Mouse (Mus musculus) hindbrain, embryonic 14.5 days (tissue): ENCODE results near the gene Sema7a. TPM values are rescaled to one million over a fixed set of nuclear protein-coding genes. Genes with fewer than 3 reads are reported as not detected.

Experiments
- ATAC-seq: fragments of 200-750 bp; cut with Nextera tagmentation; 2 replicates; pipeline ENCODE4 v1.8.0; 2017; ENCODE audit warnings: moderate number of reproducible peaks, mild to moderate bottlenecking, moderate TSS enrichment, moderate library complexity; ENCODE audit not compliant: low FRiP score
- DNase-seq: peaks from one replicate; pipeline ENCODE4 v3.0.0-alpha.2; 2015; ENCODE audit warnings: low spot score
- H3K27ac ChIP-seq: fragments of 300-500 bp; sonication (generic); 2 replicates; pipeline ENCODE4 v1.5.1; 2014; ENCODE audit warnings: mild to moderate bottlenecking, moderate library complexity
- H3K27me3 ChIP-seq: fragments of 300-500 bp; sonication (generic); 2 replicates; pipeline ENCODE4 v1.6.1; 2014; ENCODE audit warnings: mild to moderate bottlenecking, low read length, mixed read lengths; ENCODE audit not compliant: control insufficient read depth, insufficient read depth
- H3K36me3 ChIP-seq: fragments of 300-500 bp; sonication (generic); replicated peaks from 2 replicates; pipeline ENCODE4 v1.6.1; 2014; ENCODE audit not compliant: control insufficient read depth, insufficient read depth
- H3K4me1 ChIP-seq: fragments of 300-500 bp; sonication (generic); replicated peaks from 2 replicates; pipeline ENCODE4 v1.6.1; 2014; ENCODE audit warnings: antibody characterized with exemption, low read length, mixed read lengths; ENCODE audit not compliant: control insufficient read depth, insufficient read depth
- H3K4me2 ChIP-seq: fragments of 300-500 bp; sonication (generic); replicated peaks from 2 replicates; pipeline ENCODE4 v1.6.1; 2014; ENCODE audit warnings: mild to moderate bottlenecking, moderate library complexity
- H3K4me3 ChIP-seq: fragments of 300-500 bp; sonication (generic); replicated peaks from 2 replicates; pipeline ENCODE4 v1.5.1; 2014; ENCODE audit warnings: mild to moderate bottlenecking, low read length
- H3K9ac ChIP-seq: fragments of 300-500 bp; sonication (generic); 2 replicates; pipeline ENCODE4 v1.6.1; 2014
- H3K9me3 ChIP-seq: fragments of 300-500 bp; sonication (generic); 2 replicates; pipeline ENCODE4 v1.6.1; 2016; ENCODE audit warnings: low read length; ENCODE audit not compliant: control insufficient read depth
- WGBS: fragments of 180-500 bp; shearing (Covaris S2); extraction: QIAGEN DNeasy Blood & Tissue Kit; methylation state at CpG from one replicate; pipeline ENCODE4 v1.1.7; 2014; 5-methylcytosine and 5-hydroxymethylcytosine counted together
- polyA plus RNA-seq: library from polyadenylated mRNA; unstranded; fragments of >200 nt; fragmentation: Nextera tagmentation; extraction: Ambion mirVana; gene quantifications from 2 replicates; pipeline ENCODE4 v1.2.1, GENCODE M21; 2014

Sema7a gene
- polyA plus RNA-seq, 1 experiment from 2014 or later, result 6.3 TPM

- H3K27ac ChIP-seq, result no peak overlapping the region
- no peak for ATAC-seq
- peaks cover 11% of the 10 kb centered on the region; the same call in 1 of the 2 replicates for H3K4me1 ChIP-seq
- no peaks in the 10 kb centered on the region for H3K27me3 ChIP-seq
- DNase-seq, result peak; percentile 84
- no peaks in the 10 kb centered on the region for H3K9me3 ChIP-seq
- H3K9ac ChIP-seq, result no peak overlapping the region
- H3K36me3 ChIP-seq, result 0 out of 2 replicates have a peak, but pooled peaks cover under 1% of the 10 kb centered on the region
- H3K4me3 ChIP-seq, result no peak overlapping the region
- no peak overlapping the region for H3K4me2 ChIP-seq
- WGBS, result 30% methylated on average over 6 of the region's 6 CpGs
These were observed 4.1 kb upstream of the Sema7a start for GRCm38 (mm10) chr9:57935683-57936437.

GRCm38 (mm10) chr9:57937171-57937570 is 2.7 kb upstream of the Sema7a start:
- 90% methylated on average over 4 of the region's 4 CpGs for whole genome bisulfite sequencing
- Histone ChIP-seq H3K9me3 (no peaks in the 10 kb centered on the region), H3K4me3 (no peak overlapping the region), H3K36me3 (no peaks in the 10 kb centered on the region), H3K27ac (no peak overlapping the region), H3K4me1 (peaks cover 21% of the 10 kb centered on the region; the same call in 1 of the 2 replicates), H3K4me2 (no peak overlapping the region), H3K27me3 (no peaks in the 10 kb centered on the region), H3K9ac (no peak overlapping the region)
- DNase-seq, result no peak
- no peak for ATAC-seq

GRCm38 (mm10) chr9:57937651-57938050 is 2.3 kb upstream of the Sema7a start:
- Histone ChIP-seq H3K4me3 (no peak overlapping the region), H3K27me3 (no peaks in the 10 kb centered on the region), H3K4me1 (peaks cover 26% of the 10 kb centered on the region; the same call in 1 of the 2 replicates), H3K4me2 (no peak overlapping the region), H3K36me3 (no peaks in the 10 kb centered on the region), H3K27ac (no peak overlapping the region), H3K9me3 (no peaks in the 10 kb centered on the region), H3K9ac (no peak overlapping the region)
- DNase-seq, result no peak
- WGBS, result 49% methylated on average over 6 of the region's 6 CpGs
- ATAC-seq, result no peak

GRCm38 (mm10) chr9:57938225-57939055 is 1.5 kb upstream of the Sema7a start:
- H3K27ac ChIP-seq, result no peak overlapping the region
- no peaks in the 10 kb centered on the region for H3K9me3 ChIP-seq
- no peak overlapping the region for H3K4me3 ChIP-seq
- peaks cover 29% of the 10 kb centered on the region; the same call in 1 of the 2 replicates for H3K4me1 ChIP-seq
- no peak for DNase-seq
- H3K4me2 ChIP-seq, result 0 out of 2 replicates have a peak overlapping the region, but pooled peaks have one; percentile 83
- no peak for ATAC-seq
- H3K9ac ChIP-seq, result no peak overlapping the region
- H3K27me3 ChIP-seq, result no peaks in the 10 kb centered on the region
- no peaks in the 10 kb centered on the region for H3K36me3 ChIP-seq
- WGBS, result 72% methylated on average over 5 of the region's 5 CpGs

- peak overlapping the region; percentile 95 for H3K9ac ChIP-seq
- peak overlapping the region; percentile 79 for H3K4me3 ChIP-seq
- WGBS, result under 1% methylated on average over 44 of the region's 44 CpGs
- H3K36me3 ChIP-seq, result no peaks in the 10 kb centered on the region
- DNase-seq, result peak; percentile 56
- no peaks in the 10 kb centered on the region for H3K9me3 ChIP-seq
- peaks cover 32% of the 10 kb centered on the region; the same call in 1 of the 2 replicates for H3K4me1 ChIP-seq
- no peaks in the 10 kb centered on the region for H3K27me3 ChIP-seq
- H3K4me2 ChIP-seq, result peak overlapping the region; percentile 83
- peak; percentile 66 for ATAC-seq
- H3K27ac ChIP-seq, result peak overlapping the region; percentile 93
These were observed 460 bp downstream of the Sema7a start for GRCm38 (mm10) chr9:57940349-57940794.

- Histone ChIP-seq H3K9me3 (no peaks in the 10 kb centered on the region), H3K27ac (peak overlapping the region; percentile 93), H3K4me1 (peaks cover 37% of the 10 kb centered on the region), H3K27me3 (no peaks in the 10 kb centered on the region), H3K4me2 (peak overlapping the region; percentile 83), H3K4me3 (peak overlapping the region; percentile 79), H3K36me3 (no peaks in the 10 kb centered on the region), H3K9ac (peak overlapping the region; percentile 95)
- ATAC-seq, result 0 out of 2 replicates have a peak, but pooled peaks have one; percentile 14
- no peak for DNase-seq
- WGBS, result 7% methylated on average over 28 of the region's 28 CpGs
These were observed 1.1 kb downstream of the Sema7a start for GRCm38 (mm10) chr9:57940861-57941638.

GRCm38 (mm10) chr9:57942039-57942438 is 2.1 kb downstream of the Sema7a start:
- Histone ChIP-seq H3K4me3 (peak overlapping the region; percentile 79), H3K27ac (no peak overlapping the region), H3K9ac (0 out of 2 replicates have a peak overlapping the region, but pooled peaks have one; percentile 95), H3K36me3 (no peaks in the 10 kb centered on the region), H3K4me1 (peaks cover 39% of the 10 kb centered on the region), H3K9me3 (no peaks in the 10 kb centered on the region), H3K27me3 (no peaks in the 10 kb centered on the region), H3K4me2 (peak overlapping the region; percentile 83)
- 30% methylated on average over 2 of the region's 2 CpGs for WGBS
- ATAC-seq (no peak), DNase-seq (no peak)

- Histone ChIP-seq H3K4me3 (no peak overlapping the region), H3K4me2 (no peak overlapping the region), H3K9ac (no peak overlapping the region), H3K9me3 (no peaks in the 10 kb centered on the region), H3K4me1 (peaks cover 39% of the 10 kb centered on the region), H3K27me3 (no peaks in the 10 kb centered on the region), H3K36me3 (no peaks in the 10 kb centered on the region), H3K27ac (no peak overlapping the region)
- ATAC-seq (no peak), DNase-seq (no peak)
- 27% methylated on average over 2 of the region's 2 CpGs for WGBS
These were observed 3.2 kb downstream of the Sema7a start for GRCm38 (mm10) chr9:57943067-57943466.
